Mouse (Mus musculus): ENCODE measurements around the gene Guca2a.

DNA sequence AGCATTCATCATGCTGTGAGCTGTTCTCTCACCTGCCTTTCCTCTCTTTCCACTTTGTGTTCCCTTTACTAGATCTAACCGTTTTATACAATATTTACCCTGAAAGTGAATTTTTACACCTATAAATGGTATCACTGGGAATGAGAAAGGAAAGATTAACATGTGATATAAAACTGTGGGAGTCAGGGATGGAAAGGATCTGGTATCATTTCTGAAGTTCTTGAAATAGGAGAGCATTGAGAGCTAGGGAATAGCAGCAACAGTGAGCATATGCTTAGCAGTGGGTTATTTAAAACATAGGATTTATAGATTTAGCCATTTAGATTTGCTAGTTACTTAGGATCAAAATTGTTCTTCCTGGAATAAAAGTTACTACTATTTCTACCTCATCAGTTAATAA, 47.5 kb upstream of the Guca2a start:
- TF ChIP-seq POLR2A (IDR thresholded peaks at IDR 0.05; ENCODE audit: extremely low read depth, insufficient read depth, low read length) (no peak), CTCF (IDR thresholded peaks at IDR 0.05; ENCODE audit: low read depth, low read length) (no peak)
